Mouse (Mus musculus) CD8-positive naive resting alpha-beta T cell, adult 2 months (primary cell): Measurements from ENCODE around the gene Acot7.
A peak's percentile ranks its signal among the peaks of the same experiment; 100 is the strongest.

ENCODE experiments used
- DNase-seq, 2 experiments: peaks; one replicate each; pipeline ENCODE4 v3.0.0; 2022; ENCODE audit warnings: low read depth in 2 of 2, low spot score in 2 of 2

The Acot7 gene

DNA sequence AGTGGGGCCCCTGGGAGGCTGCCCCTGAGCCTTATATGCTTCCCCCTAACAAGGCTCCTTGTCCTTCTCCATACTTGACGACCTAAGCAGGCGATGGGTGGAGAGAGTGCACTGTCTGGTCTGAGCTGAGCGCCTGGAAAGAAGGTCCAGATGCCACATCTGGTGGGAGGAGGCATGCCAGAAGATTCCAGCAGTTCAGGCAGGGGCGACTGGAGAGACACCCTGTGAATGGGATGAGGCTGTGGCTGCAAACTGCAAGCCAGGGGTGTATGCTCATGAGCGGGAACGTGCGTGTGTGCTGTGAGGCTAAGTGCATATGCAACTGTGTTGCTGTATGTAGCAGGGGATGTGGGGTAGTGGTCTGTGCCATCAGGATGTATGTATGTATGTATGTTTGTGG, 94.1 kb downstream of the Acot7 start:
- no peak for DNase-seq

- no peak for DNase-seq
These were observed 94.6 kb downstream of the Acot7 start for GRCm38 (mm10) chr4:152272449-152273049.

DNA sequence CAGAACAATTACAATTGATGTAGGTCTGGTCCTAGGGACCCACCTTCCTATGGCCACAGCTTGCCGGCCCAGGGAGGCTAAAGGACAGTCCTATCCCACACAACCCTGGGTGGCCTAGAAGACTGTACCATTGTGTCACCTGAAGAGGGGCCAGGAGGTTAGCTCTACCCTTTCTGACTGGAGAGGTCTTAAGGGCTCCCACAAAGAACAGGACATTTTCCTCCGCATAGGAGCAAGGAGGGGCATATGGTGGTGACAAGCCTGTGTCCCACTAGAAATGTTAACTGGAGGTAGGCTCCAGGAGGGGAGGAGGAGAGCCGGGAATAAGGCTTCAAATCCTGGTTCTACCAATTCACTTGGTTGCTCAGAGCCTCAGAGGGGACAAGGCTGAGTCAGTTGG, 95.3 kb downstream of the Acot7 start:
- DNase-seq: no peak

GRCm38 (mm10) chr4:152273621-152274236, 95.8 kb downstream of the Acot7 start, which contains the start of gene Gpr153:
TSS of gene Gpr153 (plus strand) at chr4:152274232.
- no peak for DNase-seq

DNA sequence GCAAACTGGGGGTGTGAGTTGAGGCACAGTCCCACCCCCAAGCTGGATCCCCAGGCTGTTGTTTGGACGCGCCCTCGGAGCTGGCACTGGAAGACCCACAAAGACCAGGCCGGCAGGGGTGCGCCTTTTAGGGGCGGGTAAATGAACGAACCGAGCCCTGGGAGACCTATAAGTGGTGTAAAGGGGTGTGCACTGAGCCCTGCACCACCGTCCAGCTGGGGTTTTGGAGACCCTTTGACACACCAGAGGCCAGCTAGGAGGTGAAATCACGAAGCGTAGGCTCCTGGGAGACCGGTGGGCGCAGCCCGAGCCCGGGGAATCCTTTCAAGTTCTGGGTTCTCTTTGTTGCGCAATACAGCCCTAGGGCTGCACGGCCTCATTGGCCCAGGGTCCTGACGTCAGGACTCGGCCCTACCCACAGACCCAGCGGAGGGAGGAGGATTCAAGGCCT, 96.8 kb downstream of the Acot7 start:
- DNase-seq: no peak

GRCm38 (mm10) chr4:152276389-152277347, 98.7 kb downstream of the Acot7 start:
- DNase-seq: no peak

GRCm38 (mm10) chr4:152277916-152278315, 100.0 kb downstream of the Acot7 start:
- DNase-seq: no peak

- no peak for DNase-seq
These were observed 101.1 kb downstream of the Acot7 start for GRCm38 (mm10) chr4:152278986-152279385.

DNA sequence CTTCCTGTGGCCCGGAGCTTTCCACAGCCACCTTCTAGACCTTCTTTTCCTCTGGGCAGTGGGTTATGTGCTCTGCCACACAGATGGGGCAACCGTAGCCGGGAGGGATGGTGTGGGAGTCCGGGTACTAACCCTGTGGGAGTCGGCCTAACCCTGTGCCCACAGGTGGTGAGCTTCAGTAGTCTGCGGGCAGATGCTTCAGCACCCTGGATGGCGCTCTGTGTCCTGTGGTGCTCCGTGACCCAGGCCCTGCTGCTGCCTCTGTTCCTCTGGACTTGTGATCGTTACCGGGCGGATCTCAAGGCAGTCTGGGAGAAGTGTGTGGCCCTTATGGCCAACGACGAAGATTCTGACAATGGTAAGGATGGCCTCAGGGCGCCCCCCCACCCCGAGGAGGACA, 103.7 kb downstream of the Acot7 start:
- DNase-seq: no peak

- DNase-seq: no peak
These were observed 104.8 kb downstream of the Acot7 start for GRCm38 (mm10) chr4:152282721-152283120.

DNA sequence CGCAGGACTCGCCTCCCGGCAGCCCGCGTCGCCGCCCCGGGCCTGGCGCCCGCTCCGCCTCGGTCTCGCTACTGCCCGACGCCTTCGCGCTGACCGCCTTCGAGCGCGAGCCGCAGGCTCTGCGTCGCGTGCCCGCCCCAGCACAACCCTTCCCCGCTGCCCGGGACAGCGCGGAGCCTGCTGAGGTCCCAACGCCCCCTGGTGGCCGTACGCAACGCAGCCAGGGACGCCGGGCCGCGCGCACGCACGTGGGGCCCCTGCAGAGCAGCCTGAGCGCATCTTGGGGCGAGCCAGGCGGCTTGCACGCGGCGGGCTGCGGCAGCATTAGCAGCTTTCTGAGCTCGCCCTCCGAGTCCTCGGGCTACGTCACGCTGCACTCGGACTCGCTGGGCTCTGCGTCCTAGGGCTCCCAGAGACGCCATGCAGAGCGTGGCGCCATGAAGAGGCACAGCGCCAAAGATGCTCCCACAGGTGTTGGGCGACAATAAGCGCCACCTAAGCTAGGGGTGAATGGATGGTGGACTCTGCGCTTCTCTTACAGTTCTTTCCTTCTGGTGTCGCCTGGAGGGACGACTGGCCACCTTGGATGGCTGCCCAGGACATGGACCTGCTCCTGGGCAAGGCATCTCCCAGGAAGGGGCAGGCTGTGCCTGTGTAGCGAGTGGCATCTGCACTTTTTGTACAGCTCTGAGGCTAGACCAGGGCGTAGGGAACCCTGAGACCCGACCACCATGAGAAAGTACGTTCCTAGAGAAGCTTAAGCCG, 105.4 kb downstream of the Acot7 start:
- peak; percentile 86 to 88 for DNase-seq

DNA sequence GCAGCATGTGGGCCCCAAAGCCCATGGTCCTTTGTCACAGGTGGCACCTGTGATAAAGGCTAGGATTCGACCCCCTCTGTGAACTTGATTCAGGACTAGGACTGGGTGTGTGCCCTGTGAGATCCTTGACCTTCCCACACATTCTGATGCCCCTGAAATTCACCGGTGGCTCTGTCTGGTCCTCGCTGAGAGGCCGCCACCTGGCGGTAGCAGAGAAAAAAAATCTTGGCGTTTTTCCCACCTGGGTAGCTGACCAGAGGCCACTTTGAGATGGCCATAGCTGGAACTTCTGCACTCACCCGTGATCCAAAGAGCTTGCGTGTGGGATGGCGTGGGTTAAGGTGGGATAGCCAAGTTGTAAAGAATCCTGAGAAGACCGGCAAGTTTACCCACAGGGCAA, 107.6 kb downstream of the Acot7 start:
- DNase-seq: no peak

DNA sequence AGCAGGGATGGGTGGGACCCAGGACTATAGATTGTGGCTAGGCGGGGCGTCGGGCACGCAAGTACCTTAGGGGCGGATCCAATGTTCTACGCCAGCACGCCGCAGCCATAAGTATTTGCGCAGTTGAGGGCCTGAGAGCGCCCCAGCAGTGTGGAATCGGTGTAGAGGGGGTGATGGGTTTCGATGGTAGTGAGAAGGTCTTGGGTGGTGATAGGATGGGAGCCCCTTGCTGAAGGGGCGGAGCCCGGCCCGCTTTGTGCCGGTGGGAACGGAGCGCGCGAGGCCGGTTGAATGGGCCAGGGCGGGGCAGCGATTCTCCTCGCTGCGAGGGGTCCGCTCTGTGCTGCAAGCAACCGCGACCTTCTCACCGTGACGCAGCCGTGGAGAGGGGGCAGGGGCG, 108.2 kb downstream of the Acot7 start:
- DNase-seq: no peak

DNA sequence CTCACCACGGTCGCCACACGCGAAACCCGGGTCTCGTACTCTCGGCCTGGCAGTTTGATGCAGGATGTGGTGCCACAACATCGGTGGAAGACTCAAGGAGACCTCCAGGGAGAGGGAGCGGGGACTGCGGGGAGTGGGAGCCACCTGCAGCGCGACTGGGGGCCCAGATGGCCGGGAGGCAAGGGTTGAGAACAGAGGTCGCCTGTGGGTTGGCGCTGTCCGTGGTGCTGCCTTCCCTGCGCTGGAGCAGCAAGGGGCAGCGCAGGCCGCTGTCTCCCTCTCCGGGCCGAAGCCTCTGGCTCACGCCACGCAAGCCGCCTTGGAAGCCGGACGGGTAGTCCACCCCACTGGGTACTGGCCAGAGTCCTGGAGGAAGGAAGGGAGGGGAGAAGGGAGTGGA, 109.0 kb downstream of the Acot7 start:
- peak in 1 of 2 experiments; percentile 29 for DNase-seq

DNA sequence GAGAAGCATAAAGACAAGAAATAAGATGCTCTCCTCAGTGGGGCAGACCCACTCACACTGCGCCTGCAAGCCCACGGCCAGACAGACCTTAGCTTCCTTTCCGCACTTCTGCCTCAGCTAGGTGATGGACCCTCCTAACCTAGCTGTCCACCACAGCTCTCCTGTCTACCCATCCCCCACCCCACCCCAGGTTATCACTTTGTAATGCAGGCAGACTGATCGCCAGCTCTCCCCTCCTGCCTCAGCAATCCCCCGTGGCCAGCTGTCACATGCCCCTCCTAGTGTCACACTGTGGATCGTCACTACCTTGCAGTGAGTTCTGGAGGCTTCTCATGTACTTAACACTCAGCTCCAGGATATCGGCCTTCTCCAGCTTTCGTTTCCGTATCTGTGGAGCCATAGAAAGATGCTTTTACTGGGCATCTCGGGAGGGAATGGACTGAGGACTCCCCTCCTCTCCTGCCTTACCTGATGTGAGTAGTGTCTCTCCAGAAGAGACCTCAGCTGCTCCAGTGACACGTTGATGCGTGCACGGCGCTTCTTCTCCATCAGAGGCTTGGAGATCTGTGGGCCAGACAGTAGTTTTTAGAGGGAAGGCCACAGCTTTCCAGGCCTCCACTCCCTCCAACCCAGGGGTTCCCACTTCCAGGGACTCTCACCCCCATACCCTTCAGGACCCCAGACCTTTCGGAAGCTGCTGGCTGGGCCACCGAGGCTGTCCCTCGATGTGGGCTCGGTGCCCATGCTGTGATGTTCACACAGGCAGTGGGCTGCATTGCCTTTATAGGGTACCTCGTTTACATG, 109.6 kb downstream of the Acot7 start:
- no peak for DNase-seq

DNA sequence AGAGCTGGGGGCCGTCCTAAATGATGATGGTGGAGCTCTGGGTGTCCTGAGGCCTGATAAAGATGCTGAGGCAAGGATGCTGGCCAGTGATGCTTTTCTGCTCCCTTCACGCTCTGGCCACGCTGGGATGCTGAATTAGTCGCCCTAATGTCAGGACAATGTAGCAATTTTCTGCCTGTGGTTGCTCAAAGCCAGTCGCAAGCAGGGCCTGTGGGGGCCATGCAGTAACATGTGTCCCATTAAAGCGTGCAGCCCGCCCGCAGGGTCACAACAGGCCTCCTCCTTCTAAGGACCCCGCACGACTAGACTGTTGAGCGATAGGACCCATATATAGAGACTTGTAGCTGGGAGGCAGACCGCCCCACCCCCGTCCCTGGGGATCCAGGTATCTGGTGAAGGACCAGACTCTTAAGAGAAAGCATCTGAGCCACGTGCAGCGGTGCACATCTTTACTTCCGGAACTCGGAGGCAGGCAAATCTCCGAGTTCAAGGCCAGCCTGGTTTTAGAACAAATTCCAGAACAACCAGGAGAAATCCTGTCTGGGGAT, 110.5 kb downstream of the Acot7 start:
- DNase-seq: no peak

- DNase-seq: no peak
These were observed 112.5 kb downstream of the Acot7 start for GRCm38 (mm10) chr4:152290385-152290784.

DNA sequence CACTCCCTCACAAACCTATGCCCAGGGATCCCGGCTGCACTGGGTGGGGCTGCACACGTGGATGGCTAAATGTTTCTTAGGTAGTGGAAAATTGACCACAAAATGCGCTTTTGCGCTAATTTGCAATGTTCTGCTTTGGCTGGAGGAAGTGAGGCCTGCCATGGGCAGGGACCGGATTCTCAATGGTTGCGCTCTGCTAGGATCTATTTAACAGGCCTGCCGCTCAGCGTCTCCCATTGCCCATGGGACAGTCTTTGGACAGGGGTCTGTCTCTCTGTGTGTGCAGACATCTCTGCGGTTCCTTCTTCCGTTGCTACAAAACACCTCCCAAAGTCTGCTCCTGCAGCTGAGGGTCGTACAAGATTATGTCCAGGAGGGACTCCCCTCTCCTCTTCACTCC, 113.1 kb downstream of the Acot7 start:
- DNase-seq: no peak

DNA sequence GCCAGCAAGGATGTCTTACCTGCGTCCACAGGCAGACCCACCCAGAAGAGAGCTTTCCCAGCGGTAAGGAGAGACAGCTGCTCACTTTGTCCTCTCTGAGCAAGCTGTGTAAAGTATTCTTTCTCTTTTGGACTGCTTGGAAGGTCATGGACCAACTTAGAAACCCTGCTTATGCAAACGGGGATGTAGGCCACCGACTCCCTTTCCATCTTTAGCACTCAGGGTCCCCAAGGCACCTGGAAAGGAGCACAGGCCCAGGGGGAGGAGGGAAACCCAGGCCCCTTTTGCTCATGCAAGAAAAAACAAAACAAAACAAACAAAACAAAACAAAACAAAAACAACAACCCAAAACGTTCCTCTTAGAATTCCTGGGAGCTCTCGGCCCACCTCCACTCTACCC, 113.6 kb downstream of the Acot7 start, which contains the start of gene Hes3:
Hes3 (minus strand) TSS at position 101 of the 400 bp plus-strand sequence.
- no peak for DNase-seq
